Mouse (Mus musculus) T-helper 2 cell (primary cell): ENCODE results near the gene Eef2k.
"Not testable (repeated sequence)": the region's sequence is repeated elsewhere in the genome, so short reads cannot be mapped to it uniquely, and the experiment has no call there.

Source experiments
- in situ Hi-C: fragments of 300-600 bp; cut with MboI, MseI; formaldehyde crosslinking; loops from one replicate; pipeline ENCODE4 v1.15.1; 2025; ENCODE audit warnings: high pct_unique_total_duplicates

Eef2k gene

DNA sequence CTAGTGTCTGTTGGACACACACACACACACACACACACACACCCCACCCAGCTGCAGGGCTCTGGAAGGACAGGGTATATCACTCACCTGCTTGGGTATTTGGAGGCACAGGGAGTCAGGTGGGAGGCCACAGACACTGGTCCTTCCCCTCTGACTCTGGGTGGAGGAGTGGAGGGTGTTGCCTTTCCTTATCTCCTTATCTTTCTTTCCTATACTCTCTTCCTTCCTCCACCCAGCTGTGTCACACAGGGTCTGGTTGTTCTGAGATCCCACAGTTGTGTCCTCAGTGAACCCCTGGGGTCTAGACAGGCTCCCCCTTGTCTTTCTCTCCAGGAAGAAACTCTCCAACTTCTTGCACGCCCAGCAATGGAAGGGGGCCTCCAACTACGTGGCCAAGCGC lies 37.3 kb downstream of the Eef2k start:
- in situ Hi-C loops = no loop called here

DNA sequence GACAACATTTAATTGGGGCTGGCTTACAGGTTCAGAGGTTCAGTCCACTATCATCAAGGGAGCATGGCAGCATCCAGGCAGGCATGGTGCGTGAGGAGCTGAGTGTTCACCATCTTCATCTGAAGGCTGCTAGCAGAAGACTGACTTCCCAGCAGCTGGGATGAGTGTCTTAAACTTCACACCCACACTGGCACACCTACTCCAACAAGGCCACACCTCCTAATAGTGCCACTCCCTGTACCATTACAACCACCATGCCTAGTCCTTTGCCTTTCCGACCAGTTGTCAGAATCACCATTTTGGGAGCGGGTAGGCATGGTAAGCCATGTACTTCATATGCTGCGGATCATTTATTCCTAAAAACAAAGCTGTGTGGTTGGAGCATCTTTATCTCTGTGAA lies 38.1 kb downstream of the Eef2k start:
- in situ Hi-C loops = no loop called here

DNA sequence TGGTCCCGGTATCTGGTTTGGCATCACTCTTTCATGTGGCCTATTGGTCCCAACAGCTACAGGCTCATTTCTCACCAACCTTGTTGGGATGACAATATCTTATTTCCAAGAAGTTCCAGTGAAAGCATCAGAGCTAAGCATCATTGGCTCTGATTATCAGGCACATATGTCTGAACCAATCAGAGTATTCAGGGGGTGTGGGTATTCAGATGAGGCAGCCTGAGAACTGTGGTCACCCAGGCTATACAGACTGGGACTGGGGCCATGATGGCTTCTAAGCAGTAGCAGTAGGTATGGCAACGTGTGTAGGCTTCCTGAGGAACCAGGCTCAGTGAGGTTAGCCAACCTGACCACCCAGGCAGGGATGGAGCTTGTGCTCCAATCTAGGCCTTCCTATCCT lies 38.8 kb downstream of the Eef2k start:
- in situ Hi-C loops = no loop called here

DNA sequence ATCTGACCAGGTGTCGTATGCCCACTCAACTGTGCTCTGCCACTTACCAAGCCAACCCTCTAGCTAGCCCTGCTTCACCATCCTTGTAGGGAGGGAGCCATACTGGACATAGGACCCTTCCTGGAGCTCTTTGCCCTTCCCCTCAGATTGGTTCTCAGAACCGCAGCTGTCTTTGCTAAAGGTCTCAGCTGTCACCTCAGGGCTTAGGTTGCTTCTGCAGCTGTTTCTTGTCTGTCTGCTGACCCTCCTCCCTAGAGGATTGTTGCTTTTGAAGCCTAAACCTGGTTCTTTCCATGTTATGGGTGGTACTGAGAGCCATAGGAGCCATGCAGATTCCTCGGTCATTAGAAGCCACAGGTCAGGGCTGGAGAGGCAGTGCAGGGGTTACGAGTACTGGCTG lies 40.0 kb downstream of the Eef2k start:
- in situ Hi-C loops = no loop called here

DNA sequence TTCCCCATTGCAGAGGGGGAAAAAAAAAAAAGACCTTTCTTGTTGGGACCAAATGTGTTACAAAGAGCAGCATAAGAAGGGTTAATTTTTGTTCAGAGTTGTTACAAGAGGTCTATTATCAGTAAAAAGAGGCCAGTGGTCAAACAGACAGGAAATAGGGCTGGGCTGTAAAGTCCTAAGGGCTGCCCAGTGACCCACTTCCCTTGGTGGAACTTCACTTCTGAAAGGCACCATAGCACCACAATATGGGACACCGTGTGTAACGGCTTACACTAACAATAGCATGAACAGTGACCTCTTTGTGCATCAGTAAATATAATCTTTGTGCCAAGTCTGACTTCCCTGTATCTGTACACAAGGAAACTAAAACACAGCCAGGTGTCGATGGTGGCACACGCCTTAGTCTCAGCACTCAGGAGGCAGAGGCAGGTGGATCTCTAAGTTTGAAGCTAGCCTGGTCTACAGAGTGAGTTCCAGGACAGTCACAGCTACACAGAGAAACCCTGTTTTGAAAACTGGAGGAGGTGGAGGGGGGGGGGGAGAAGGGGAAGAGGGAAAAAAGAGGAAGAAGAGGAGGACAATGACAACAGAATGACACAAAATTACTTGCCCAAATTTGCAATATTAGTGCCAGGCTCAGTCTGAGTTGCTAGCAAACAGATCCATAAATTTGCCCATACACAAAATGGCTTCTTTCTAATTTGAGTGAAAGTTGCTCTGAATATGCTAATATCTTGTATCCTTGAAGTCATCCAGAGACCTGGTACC lies 41.1 kb downstream of the Eef2k start:
- in situ Hi-C loops = no loop called here

DNA sequence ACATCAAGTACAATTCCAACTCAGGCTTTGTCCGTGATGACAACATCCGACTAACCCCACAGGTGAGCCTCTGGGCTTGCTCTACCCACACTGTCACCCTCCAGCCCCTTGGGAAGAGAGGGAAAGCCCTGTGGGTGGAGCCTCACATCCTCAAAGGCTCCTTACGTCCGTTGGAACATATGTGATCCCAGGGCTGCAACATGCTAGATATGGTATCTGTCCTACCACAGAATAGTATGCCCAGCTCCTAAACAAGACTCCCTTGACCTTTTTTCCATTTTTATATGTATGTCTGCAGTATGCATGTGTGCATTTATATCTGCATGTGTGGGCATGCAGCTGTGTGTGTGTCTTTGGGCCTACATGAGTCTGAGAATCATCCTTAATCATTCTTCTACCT lies 42.1 kb downstream of the Eef2k start:
- in situ Hi-C loops = no loop called here

DNA sequence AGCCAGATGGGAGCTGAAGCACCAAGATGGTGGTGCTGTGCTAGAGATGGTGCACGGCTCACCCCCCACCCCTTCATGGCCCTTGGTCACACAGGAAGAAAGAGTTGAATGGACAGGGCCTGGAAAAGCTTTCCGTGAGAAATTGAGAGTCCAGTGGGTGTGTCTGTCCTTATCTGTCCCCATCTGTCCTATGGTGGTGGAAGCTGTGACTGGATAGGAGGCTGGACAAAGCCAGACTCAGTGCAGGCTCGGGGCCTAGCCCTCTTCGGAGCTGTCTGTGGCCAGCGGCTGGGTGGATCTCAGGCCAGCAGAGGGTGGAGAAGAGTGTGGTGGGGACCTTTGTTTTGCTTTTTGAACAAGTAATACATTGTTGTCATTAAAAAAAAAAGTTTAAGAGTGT lies 50.5 kb downstream of the Eef2k start:
- in situ Hi-C loops = no loop called here

DNA sequence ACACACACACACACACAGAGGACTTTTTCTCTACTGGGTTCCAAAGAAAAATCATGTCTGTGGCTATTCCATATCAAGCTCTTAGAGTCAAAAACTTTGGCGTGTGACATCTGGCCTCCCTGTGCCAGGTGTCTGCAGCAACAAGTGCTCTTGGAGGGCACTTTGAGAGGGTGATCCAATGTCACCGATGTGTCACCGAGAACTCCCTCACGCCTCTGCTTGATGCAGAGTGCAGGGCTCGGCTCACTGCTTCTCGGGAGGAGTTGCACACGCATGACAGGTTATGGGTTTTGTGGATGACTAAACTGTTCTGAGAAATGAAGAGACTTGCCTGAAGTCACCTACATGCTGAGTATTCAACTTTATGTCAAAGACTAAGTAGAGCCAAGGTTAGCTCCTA lies 54.4 kb downstream of the Eef2k start:
- in situ Hi-C loops = no loop called here

DNA sequence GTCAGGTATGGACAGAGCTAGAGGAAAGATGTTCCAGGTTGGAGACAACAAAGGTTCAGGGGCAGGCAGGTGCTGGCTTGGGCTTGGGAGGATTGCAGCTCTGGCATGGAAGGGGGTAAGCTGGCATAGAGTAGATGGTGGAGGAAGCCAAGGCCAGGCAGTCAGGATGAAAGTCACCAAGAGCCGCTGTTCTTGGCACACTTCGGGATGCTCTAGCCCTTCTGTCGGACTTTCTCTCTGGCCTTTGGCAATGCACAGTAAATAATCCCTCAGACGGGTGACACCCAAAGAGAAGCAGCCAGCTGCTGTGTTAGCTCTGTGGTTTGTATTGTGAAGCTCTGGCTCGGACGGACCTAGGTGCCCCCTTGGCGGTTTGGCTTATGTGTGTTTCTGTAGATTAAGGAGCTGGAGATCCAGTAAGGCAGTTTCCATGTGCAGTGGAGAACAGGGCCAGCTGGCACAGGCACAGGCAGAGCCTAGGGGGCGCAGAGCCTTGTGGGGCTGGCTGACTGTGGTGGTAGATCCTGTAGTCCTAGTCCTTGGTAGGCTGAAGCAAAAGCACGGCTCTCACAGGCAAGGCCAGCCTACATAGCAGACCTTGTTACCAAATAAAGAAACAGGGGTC lies 55.2 kb downstream of the Eef2k start:
- in situ Hi-C loops = no loop called here

DNA sequence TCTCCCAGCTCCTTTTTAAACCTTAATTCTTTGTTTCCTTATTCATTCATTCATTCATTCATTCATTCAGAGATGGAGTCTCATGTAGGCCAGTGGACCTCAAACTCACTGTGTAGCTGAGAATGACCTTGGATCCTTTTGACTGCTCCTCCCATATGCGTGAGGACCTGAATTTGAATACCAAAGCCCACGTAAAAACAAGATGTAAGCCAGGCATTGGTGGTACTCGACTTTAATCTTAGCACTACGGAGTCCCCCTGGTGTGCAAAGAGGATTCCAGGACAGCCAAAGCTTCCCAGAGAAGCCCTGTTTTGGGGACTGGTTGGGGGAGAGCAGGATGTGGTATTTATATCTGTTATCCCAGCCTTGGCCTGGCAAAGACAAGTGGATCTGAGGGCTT lies 57.6 kb downstream of the Eef2k start:
- in situ Hi-C loops = no loop called here

DNA sequence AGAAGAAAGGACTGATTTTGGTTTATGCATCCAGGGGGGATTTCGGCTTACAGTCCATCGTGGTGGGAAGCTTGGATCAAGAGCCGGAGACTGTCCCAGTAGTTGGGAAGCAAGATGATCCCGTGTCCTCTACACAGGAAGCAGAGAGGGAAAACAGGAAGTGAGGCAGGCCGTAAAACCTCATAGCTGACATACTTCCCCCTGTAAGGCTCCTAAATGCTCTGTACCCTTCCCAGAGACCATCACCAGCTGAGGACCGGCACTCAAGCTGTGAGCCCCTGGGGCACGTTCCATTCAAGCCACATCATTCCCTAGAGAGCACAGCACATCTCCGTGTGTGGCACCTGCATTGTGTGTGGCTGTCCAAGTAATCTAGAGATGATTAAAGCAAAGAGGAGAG lies 59.1 kb downstream of the Eef2k start:
- in situ Hi-C loops = no loop called here

DNA sequence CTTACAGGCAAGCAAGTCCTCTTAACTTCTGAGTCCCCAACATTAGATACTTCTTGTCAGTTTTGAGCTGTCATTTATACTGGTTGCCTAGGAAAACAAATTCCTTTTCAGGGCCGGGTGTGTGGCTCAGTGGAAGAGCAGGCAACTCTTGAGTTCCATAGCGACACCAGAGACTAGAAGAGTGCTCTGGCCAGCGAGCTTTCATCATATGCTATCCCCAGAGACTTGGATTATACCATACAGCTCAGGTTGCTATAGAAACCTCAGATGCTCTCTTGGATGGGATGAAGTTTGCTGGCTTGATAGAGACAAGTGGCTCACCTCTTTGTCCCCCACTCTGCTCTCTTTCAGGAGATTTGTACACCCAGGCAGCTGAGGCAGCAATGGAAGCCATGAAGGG lies 60.3 kb downstream of the Eef2k start:
- in situ Hi-C loops = no loop called here

DNA sequence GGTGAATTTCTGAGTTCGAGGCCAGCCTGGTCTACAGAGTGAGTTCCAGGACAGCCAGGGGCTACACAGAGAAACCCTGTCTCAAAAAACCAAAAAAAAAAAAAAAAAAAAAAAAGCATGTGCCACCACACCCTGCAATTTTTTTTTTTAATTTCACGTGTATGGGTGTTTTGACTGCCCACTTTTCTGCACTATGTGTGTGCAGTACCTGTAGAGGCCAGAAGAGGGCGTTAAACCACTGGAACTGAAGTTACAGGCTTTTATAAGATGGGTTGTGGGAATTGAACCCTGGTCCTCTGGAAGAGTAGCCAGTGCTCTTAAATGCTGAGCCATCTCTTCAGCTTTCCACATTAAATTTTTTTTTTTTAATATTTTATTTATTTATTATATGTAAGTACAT lies 67.5 kb downstream of the Eef2k start:
- in situ Hi-C loops = not testable (repeated sequence)

DNA sequence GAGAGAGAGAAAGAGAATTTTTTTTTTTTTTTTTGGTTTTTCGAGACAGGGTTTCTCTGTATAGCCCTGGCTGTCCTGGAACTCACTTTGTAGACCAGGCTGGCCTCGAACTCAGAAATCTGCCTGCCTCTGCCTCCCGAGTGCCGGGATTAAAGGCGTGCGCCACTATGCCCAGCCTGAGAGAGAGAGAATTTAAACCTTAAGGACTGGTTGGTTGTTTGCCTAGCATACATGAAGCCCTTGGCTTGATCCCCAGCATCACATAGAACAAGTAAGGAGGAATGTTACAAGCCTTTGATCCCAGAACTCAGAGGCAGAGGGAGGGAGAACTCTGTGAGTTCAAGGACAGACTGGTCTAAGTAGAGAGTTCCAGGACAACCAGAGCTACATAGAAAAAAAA lies 68.6 kb downstream of the Eef2k start:
- in situ Hi-C loops = not testable (repeated sequence)

DNA sequence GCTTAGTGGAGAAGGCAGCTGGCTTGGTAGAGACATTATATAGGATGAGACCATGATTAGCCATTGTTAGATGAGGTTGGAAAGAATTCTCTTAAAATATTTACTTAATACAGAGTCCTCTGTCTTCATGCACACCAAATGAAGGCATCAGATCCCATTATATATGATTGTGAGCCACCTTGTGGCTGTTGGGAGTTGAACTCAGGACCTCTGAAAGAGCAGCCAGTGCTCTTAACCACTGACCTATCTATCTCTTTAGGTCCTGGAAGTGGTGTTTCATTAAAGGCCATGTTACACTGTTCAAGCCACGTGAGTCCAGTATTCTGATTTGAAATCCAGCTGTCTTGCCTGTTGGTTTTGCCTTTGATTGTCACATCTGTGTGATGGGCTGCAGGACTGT lies 70.7 kb downstream of the Eef2k start:
- in situ Hi-C loops = no loop called here

DNA sequence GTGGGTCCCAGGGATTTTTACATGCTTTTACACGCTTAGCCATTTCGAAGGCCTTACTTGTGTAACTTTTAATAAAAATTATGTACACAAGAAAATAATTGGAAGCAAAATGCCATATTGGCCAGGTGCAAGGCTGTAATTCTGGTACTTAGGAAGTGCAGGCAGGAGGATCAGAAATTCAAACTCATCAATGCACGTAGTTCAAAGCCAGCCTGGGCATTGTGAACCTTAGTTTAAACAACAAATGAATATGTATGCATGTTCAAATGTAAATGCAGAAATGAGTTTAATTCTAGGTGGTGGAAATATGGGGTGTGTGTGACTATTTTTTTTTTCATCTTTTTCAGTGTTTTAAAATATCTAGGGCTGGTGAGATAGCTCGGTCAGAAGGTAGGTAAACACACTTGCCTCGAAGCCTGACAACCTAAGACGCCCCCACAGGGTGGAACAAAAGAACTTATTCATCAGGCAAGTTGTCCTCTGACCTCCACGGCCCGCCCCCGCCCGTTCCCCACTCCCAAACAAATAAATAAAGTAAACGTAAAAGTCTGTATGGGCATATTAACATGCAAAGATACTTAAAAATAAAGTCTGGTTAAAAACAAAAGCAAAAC lies 73.7 kb downstream of the Eef2k start:
- in situ Hi-C loops = no loop called here

DNA sequence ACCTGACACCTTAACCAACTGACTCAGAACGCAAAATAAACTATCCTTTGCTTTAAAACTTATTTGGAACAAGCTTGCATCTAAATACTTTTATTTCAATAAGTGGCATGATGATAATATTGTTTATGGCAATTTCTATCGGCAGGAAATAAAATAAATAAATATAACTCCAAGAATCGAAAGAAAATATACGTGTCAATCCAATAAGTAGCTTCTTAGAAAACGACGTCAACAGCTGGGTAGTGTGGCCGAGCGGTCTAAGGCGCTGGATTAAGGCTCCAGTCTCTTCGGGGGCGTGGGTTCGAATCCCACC lies 74.6 kb downstream of the Eef2k start:
- in situ Hi-C loops = no loop called here

DNA sequence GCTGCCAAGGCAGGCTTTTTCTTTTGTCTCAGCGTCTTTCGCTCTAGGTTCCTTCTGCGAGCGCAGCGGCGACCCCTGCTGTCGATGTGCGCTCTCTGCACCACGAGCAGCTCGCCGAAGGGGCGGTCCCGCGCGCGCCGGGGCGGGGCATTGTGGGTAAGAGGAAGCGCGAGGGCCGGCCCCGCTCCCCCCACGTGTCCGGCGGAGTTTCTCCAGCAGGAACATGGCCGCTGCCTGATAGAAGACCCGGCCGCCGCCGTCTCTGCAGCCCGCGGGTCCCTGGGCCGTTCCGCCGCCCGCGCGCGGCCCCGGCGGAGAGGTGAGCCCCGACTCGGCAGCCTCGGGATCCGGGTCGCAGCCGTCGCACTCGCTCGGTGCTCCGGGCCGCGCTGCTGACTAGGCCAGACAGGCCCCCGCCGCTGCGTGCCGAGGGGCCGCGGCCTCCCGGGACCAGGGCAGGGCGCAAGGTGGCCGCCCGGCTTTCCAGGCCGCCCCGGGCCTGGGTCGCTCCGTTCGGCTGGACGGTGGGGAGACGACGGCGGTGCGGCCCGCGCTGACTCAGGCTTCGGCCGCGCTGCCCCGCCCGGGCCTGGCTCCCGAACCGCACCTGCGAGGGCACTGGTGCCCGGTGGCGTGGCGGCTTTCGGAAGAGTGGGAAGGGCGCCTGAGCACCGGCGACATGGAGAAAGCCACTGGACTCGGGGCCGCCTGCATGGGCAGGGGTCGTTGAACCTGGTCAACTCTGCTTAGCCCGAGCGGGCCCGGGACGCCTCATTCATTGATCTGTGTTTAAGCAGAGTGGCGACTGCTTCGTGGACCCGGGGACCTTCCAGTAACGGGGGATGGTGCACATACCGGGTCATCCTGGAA lies 75.2 kb downstream of the Eef2k start, which contains the start of gene Polr3e:
TSS of gene Polr3e (plus strand) at position 153 of the 870 bp plus-strand sequence.
- in situ Hi-C loops = no loop called here

DNA sequence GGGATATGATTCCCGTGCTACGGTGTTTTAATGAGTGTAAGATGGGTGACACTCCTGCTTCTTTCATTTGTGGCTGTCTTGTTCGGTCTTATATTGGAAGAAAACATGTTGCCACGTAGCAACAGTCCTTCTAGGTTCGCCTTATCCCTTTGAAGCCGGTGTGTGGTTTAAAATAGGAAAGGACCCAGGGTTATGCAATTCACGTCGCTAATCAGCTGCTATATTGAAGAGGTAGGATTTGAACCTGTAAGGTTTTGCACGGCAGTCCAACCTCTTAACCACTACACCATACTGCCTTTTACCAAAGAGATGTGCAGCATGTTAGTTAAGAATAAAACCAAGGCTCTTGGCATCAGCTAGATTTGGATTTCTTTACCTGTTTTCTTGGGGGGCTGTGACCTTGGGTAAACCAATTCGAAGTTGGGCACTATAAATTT lies 75.9 kb downstream of the Eef2k start:
- in situ Hi-C loops = no loop called here

DNA sequence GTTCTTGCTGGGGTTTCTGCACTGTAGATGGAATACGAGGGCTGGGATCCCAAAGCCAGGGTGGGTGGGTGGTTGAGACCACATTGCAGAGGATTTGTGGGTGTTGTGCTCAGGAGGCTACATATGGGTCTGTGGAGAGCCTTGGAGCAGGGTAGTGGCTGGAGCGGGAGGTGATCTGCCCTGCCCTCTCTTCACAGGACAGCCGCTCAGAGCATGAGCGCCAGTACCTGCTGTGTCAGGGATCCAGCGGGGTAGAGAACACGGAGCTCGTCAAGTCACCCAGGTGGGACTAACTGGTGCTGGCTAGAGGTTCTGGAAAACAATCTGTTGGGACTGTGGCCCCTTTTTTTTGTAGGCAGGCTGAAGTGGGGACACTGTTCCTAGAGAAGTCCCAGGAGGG lies 90.5 kb downstream of the Eef2k start:
- in situ Hi-C loops = loop anchor here (10.0 kb wide), 1 partner anchor 182 kb away; no protein-coding TSS in a partner anchor

DNA sequence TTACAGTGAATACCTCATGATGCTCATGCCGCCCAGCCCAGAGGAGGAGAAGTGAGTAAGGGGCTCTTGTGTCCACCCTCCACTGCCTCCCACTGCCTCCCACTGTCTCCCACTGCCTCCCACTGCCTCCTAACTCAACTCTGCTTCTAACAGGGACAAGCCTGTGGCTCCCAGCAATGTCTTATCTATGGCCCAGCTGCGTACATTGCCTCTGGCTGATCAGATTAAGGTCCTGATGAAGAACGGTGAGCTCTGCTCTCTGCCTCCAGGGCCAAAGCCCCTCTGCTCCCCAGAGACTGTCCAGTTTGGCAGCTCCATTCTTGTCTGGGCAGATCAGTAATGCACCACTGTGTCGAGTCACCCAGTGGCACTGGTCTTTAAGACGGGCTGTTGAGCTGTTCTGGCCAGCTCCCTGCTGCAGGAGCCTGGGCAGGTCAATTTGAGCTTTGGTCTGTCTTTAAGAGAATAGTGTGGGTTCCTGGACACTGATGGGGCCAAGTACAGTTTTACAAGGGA lies 91.1 kb downstream of the Eef2k start:
- in situ Hi-C loops = loop anchor here (10.0 kb wide), 1 partner anchor 181 kb away; no protein-coding TSS in a partner anchor

DNA sequence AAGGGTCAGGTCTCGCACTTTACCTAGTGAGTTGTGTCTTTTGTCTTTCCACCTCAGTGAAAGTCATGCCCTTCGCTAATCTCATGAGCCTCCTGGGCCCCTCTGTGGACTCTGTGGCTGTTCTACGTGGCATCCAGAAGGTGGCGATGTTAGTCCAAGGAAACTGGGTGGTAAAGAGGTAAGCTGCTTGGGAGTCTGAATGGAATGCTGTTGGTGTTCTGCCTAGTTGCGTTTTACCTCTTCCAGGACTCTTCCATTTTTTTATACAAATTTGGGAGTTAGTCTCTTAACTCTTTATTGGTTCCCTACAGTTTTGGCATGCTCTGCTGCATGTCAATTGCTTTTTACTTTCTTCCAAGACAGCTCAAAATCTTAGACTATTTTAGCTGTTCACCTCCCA lies 92.1 kb downstream of the Eef2k start:
- in situ Hi-C loops = loop anchor here (10.0 kb wide), 1 partner anchor 180 kb away; no protein-coding TSS in a partner anchor
